Mouse (Mus musculus) E14TG2a.4 (cell line): ENCODE data around the gene Gabra5.

Experiments used
- H3K27me3 ChIP-seq: 2 replicates; pipeline ENCODE4 v1.6.1; 2014; ENCODE audit warnings: low read length, control low read depth; ENCODE audit not compliant: insufficient read depth
- H3K36me3 ChIP-seq: 2 replicates; pipeline ENCODE4 v1.6.1; 2014; ENCODE audit warnings: low read length, control low read depth; ENCODE audit not compliant: insufficient read depth
- H3K4me1 ChIP-seq: replicated peaks from 2 replicates; pipeline ENCODE4 v1.6.1; 2014; ENCODE audit warnings: low read depth, low read length, control low read depth
- H3K4me3 ChIP-seq: replicated peaks from 2 replicates; pipeline ENCODE4 v1.5.1; 2014; ENCODE audit warnings: mild to moderate bottlenecking, low read length
- H3K9me3 ChIP-seq: 2 replicates; pipeline ENCODE4 v1.6.1; 2014; ENCODE audit warnings: low read length, control low read depth
- CTCF ChIP-seq: conservative IDR thresholded peaks from 2 replicates; pipeline ENCODE4 v1.5.1; 2014; ENCODE audit warnings: low read length
- NANOG ChIP-seq: IDR thresholded peaks from 2 replicates; pipeline ENCODE4 v1.6.1; 2014; ENCODE audit warnings: borderline replicate concordance, low read length, mixed read lengths
- POU5F1 ChIP-seq: IDR thresholded peaks from 2 replicates; pipeline ENCODE4 v1.6.1; 2014; ENCODE audit warnings: low read length, borderline replicate concordance

The Gabra5 gene

DNA sequence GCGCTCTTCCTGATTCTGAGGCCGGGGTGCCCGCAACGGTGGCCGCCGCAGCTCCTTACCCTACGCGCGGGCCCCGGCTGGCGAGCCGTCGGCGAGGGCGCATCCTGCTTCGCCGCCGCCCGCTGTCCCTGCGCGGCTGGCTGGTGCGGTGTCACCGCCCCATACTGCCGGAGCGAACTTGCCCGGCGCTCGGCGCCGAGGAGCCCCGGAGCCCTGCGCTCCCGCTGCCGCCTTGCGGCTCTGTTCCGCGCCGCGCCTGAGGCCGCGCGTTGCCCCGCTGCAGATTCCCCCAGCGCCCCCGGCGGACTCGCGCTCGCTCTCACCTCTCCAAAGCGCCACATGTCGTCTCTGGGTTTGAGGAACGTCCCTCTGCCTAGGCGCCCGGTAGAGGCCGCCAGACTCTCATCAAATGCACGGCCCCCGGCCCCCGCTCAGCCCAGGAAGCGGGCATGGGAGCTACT, at the start of gene Gabra5:
Gabra5 (minus strand) TSS at position 379 of the 461 bp plus-strand sequence.
- peaks cover 54% of the 10 kb centered on the region for H3K27me3 ChIP-seq
- peak within 1 kb of the TSS; percentile 80 for H3K4me3 ChIP-seq
- H3K9me3 ChIP-seq = no peaks in the 10 kb centered on the region
- peaks cover 4% of the 10 kb centered on the region; the same call in 1 of the 2 replicates for H3K4me1 ChIP-seq
- no peak for TF ChIP-seq POU5F1
- TF ChIP-seq CTCF = peak; percentile 22; the same call in 1 of the 2 replicates
- no peaks in the 10 kb centered on the region for H3K36me3 ChIP-seq

DNA sequence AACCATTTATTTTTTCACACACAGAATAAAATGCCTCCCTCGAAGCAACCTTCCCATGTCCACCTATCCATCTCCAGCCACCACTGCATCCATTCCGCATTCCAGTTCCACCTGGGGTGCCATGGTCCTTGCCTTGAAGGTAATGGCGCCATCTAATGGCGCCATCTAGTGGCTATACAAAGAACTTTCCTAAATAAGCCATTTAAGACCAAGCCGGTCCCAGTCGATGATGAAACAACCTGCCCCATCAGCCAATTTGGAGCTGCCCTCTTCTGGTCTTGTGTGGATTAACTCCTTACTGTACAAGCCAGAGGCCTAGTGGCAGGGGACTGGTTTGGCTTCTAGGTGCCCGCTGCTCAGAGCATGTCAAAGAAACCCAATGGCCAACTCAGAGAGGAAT, 28.7 kb upstream of the Gabra5 start:
- no peaks in the 10 kb centered on the region for H3K9me3 ChIP-seq
- no peak overlapping the region for H3K4me3 ChIP-seq
- H3K4me1 ChIP-seq = no peaks in the 10 kb centered on the region
- H3K27me3 ChIP-seq = no peaks in the 10 kb centered on the region
- TF ChIP-seq NANOG (no peak), POU5F1 (no peak), CTCF (peak; percentile 83)
- no peaks in the 10 kb centered on the region for H3K36me3 ChIP-seq

DNA sequence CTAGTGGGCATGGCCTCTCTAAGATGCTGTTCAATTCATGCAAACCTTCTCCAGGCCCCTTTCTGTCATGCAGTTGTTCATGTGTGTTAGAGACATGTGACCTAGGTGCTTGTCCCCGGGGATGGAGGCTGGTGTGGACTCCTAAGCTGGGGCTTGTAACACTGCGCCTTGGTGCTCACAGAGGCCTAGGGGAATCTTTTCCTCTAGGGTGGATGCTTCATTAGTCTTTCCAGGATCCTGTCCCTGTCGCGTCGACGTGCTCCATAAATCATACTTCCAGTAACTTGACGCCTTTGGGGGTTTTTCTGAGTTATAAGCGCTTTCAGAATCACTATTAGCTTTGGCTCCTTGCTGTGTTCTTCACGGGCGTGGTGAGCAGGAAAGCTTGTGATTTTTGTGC, 22.8 kb upstream of the Gabra5 start:
- Histone ChIP-seq H3K27me3 (no peaks in the 10 kb centered on the region), H3K4me1 (no peaks in the 10 kb centered on the region), H3K9me3 (no peaks in the 10 kb centered on the region), H3K4me3 (no peak overlapping the region), H3K36me3 (no peaks in the 10 kb centered on the region)
- TF ChIP-seq POU5F1 (no peak), NANOG (no peak), CTCF (no peak)

DNA sequence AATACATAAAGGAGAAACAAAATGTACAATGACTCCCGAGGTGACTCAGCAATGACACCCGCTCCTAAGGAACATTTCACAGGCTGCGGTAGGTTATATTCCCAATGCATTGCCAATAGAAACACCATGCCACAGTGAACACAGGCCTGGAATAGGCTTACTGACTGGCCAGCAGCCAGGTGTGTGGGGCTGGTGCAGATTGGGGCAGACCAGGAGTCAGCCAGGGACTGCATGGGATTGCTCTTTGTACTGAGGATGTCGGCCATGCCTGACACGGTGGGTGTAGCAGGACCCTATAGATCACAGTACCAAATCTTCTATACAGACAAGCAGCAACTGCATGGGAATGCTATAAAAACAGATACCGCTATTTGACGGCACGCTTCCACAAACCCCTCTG, 20.1 kb upstream of the Gabra5 start:
- no peaks in the 10 kb centered on the region for H3K9me3 ChIP-seq
- TF ChIP-seq NANOG = no peak
- TF ChIP-seq CTCF = no peak
- TF ChIP-seq POU5F1 = no peak
- H3K27me3 ChIP-seq = no peaks in the 10 kb centered on the region
- no peaks in the 10 kb centered on the region for H3K36me3 ChIP-seq
- H3K4me1 ChIP-seq = no peaks in the 10 kb centered on the region
- H3K4me3 ChIP-seq = no peak overlapping the region

DNA sequence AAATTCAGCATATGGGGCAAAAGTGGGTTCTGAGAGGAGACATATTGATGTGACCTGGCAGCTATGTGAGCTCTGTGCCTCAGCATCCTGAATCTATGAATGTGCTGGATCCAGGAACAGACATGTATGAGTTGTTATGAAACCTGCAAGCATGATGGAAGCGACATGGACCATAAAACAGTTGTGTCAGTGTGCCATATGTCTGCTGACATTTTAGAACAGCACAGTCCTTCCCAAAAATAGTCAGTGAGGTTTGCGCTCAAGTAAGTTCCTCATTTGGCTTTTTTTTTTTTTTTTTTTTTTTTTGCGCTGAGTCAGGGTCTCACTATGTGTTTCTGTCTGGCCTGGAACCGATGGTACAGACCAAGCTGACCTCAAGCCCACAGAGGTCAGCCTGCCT, 19.6 kb upstream of the Gabra5 start:
- Histone ChIP-seq H3K36me3 (no peaks in the 10 kb centered on the region), H3K9me3 (no peaks in the 10 kb centered on the region), H3K27me3 (no peaks in the 10 kb centered on the region)

DNA sequence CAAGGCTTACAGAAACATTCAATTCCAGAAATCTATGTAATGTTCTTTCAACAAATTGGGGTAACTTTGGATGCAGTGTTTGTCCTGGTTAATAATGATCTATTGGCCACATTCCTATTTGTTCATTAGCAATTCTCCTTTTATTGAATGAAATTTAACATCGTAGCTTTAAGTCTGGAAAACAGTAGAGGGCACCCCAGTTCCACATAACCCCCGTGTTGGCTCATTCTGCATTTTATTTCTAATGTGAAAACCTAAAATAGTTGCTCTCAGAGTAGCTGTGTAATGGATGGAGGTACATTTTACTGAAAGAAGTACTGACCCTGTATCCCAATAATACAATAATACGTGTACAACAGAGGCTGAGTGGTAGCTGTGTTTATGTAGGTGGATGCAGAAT, 3.1 kb upstream of the Gabra5 start:
- H3K36me3 ChIP-seq = no peaks in the 10 kb centered on the region
- no peaks in the 10 kb centered on the region for H3K9me3 ChIP-seq
- H3K4me1 ChIP-seq = peaks cover 4% of the 10 kb centered on the region; the same call in 1 of the 2 replicates
- H3K4me3 ChIP-seq = no peak overlapping the region
- no peak for TF ChIP-seq CTCF
- TF ChIP-seq POU5F1 = no peak
- H3K27me3 ChIP-seq = peaks cover 35% of the 10 kb centered on the region

More for the DNA sequence above, 19.6 kb upstream of the Gabra5 start:
- Histone ChIP-seq H3K4me3 (no peak overlapping the region), H3K4me1 (no peaks in the 10 kb centered on the region)
- TF ChIP-seq CTCF = no peak
- TF ChIP-seq POU5F1 = no peak
- no peak for TF ChIP-seq NANOG

DNA sequence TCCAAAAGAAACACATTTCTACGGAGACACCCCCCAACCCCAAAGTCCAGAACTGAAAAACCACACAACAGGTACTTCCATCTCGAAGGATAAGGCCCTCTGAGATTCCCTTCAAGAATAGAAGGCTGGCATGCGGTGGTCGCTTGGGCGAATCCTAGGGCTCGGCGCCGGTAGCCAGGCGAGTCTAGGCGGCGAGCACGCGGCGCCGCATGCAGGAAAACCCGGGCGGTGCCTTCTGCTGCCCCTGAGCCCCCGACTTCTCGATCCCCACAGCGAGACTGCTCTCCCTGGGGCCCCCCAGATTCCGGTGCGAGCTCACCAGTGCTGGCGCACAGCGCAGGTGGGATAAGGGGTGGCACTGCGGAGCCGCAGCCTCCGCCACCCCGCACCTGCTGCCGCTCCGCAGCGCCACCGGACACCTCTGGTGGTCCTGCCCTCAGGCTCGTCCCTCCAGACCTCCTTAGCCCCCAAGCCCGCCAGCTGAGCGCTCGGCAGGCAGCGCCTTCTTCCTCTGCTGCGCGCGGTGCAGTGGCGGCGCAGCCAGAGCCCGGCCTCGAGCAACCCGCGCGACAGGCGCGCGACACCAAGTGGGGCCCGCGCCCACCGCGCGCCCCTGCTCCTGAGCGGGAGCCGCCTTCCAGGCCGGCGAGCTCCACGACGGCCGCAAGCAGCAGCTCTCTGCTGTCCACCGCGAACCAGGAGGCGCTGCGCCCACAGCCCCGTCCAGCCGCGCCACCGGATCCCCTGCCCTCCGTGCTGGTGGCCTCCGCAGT, 813 bp downstream of the Gabra5 start:
- peaks cover 4% of the 10 kb centered on the region; the same call in 1 of the 2 replicates for H3K4me1 ChIP-seq
- no peaks in the 10 kb centered on the region for H3K9me3 ChIP-seq
- H3K27me3 ChIP-seq = peaks cover 56% of the 10 kb centered on the region
- TF ChIP-seq CTCF (no peak), POU5F1 (no peak), NANOG (no peak)
- peak overlapping the region; percentile 80 for H3K4me3 ChIP-seq
- no peaks in the 10 kb centered on the region for H3K36me3 ChIP-seq

DNA sequence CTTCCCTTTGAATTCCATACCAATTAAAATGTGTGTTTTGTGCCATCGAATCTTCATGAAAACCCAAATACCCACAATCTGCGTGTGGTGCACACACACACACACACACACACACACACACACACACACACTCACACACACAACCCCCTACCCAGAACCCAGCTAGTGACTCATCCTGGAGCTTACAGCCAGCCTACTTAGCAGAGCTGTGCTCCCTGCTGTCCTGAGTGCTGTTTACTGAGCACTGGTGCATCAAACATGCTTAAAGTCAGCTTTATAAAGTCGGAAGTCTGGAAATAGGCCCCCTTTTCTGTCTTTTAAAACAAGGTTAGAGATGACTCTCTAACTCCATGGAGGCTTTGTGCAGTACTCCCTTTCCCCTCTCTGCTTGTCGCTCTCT, 7.0 kb downstream of the Gabra5 start:
- Histone ChIP-seq H3K27me3 (peaks cover 20% of the 10 kb centered on the region), H3K36me3 (no peaks in the 10 kb centered on the region), H3K9me3 (no peaks in the 10 kb centered on the region), H3K4me1 (no peaks in the 10 kb centered on the region), H3K4me3 (no peak overlapping the region)
- TF ChIP-seq POU5F1 (no peak), CTCF (no peak), NANOG (no peak)

DNA sequence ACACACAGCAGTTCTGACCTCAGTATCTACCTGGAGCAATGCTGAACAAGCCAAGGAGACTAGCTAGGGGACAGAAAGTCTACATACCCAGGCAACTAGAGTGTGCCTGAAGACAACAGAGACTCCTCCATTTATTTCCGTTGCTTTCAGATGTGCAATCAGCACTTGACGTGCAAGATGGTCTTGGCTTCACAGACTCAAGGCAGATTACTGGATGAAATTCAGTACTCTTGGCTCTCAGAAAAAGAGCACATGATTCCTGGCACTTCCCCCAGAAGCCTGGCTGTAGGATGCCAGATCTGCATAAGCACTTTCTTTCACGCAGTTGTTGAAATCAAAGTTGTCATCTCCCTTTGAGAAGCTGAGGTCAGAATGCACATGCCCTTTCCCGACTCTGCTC, 18.1 kb downstream of the Gabra5 start:
- Histone ChIP-seq H3K9me3 (no peaks in the 10 kb centered on the region), H3K27me3 (no peaks in the 10 kb centered on the region), H3K36me3 (no peaks in the 10 kb centered on the region), H3K4me3 (no peak overlapping the region), H3K4me1 (no peaks in the 10 kb centered on the region)
- TF ChIP-seq POU5F1 = no peak
- no peak for TF ChIP-seq NANOG
- no peak for TF ChIP-seq CTCF
